Mouse (Mus musculus): Measurements from ENCODE around the gene Olfr830. TPM values are rescaled to one million over a fixed set of nuclear protein-coding genes. Genes with fewer than 3 reads are reported as not detected.
"Not testable (repeated sequence)": the region's sequence is repeated elsewhere in the genome, so short reads cannot be mapped to it uniquely, and the experiment has no call there.

The Olfr830 gene
- not detected in 2 replicates for polyA plus RNA-seq (2014; fragmentation: Nextera tagmentation; extraction: Ambion mirVana)

DNA sequence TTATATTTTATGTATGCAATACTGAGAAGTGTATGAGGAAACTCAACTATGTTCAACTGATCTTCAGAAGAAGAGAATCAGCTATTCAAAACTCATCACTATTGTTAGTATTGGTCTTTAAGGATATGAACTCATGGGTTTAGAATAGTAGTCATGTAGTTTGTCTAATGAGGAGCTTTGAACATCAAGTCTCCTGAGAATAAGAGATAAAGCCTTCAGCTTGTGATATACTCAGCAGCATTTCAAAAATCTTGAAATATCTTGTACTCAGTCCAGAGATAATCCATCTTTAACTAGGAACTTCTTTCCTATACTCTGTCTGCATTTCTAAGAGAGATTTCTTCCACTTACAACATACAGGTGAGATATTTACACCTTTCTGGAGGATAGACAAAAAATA, at the start of gene Olfr830:
TSS of gene Olfr830 (plus strand) at position 301 of the 400 bp plus-strand sequence.
- Histone ChIP-seq H3K27me3 (replicated peaks; ENCODE audit: control insufficient read depth, insufficient read depth, low read length) (no peaks in the 10 kb centered on the region), H3K4me3 (ENCODE audit: low read depth, low read length) (no peak within 1 kb of the TSS), H3K4me1 (replicated peaks; ENCODE audit: control insufficient read depth, insufficient read depth, low read length) (no peaks in the 10 kb centered on the region), H3K36me3 (ENCODE audit: control insufficient read depth, insufficient read depth, low read length) (no peaks in the 10 kb centered on the region), H3K9me3 (ENCODE audit: control insufficient read depth, low read length) (no peaks in the 10 kb centered on the region), H3K9ac (ENCODE audit: low read depth, low read length) (no peak within 1 kb of the TSS), H3K27ac (ENCODE audit: low read depth, low read length) (no peak within 1 kb of the TSS), H3K4me2 (no peak within 1 kb of the TSS)
- no peak for ATAC-seq (replicated peaks; ENCODE audit: low FRiP score)
- DNase-seq (ENCODE audit: low spot score), result no peak

DNA sequence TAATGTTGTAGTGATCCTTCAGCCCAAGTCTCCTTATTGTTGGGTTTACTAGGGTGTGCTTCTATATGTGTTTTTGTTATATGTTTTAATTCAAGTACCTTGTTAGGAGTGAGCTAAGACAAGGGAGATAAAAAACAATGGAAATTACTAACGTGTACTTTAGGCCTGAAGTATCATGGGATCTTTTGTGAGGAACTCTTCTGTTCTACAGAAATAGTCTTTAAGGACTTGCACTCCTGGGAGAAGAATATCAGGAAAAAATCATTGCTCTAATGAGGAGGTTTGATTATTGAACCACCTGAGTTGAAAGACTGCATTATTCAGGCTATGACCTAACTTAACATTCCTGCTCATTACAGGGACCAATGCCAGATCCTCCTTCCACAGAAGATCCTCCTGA, 19.9 kb upstream of the Olfr830 start, which contains the start of gene Olfr829:
TSS of gene Olfr829 (plus strand) at position 301 of the 400 bp plus-strand sequence.
- ATAC-seq (replicated peaks; ENCODE audit: low FRiP score), result no peak

DNA sequence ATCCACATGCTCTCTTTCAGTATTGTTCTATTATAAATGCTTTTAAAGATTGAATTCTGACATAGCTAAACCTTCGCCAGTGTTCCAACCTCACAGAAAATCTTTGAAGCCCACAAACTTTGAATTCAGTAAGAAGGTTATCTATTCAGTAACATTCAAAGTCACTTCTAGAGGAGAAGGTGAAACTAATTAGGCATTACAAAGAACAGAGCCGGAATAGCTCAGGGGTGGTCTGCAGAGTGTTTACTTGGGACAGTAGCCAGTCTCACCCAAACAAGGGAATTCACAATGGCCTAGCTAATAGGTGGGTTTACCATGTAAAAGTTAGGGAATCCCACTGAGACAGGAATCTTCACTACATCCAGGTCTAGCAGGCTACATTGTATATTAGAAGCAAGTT, 33.2 kb downstream of the Olfr830 start:
- H3K36me3 ChIP-seq (ENCODE audit: control insufficient read depth, insufficient read depth, low read length); H3K4me1 ChIP-seq (replicated peaks; ENCODE audit: control insufficient read depth, insufficient read depth, low read length); H3K9me3 ChIP-seq (ENCODE audit: control insufficient read depth, low read length); H3K9ac ChIP-seq (ENCODE audit: low read depth, low read length); H3K27ac ChIP-seq (ENCODE audit: low read depth, low read length); H3K27me3 ChIP-seq (replicated peaks; ENCODE audit: control insufficient read depth, insufficient read depth, low read length); ATAC-seq (replicated peaks; ENCODE audit: low FRiP score); DNase-seq (ENCODE audit: low spot score); H3K4me3 ChIP-seq (ENCODE audit: low read depth, low read length); H3K4me2 ChIP-seq: not testable (repeated sequence)
- WGBS, result 77% methylated on average over 2 of the region's 2 CpGs

More for the DNA sequence above, 19.9 kb upstream of the Olfr830 start, which contains the start of gene Olfr829:
- Histone ChIP-seq H3K27me3 (replicated peaks; ENCODE audit: control insufficient read depth, insufficient read depth, low read length) (no peaks in the 10 kb centered on the region), H3K36me3 (ENCODE audit: control insufficient read depth, insufficient read depth, low read length) (no peaks in the 10 kb centered on the region), H3K4me1 (replicated peaks; ENCODE audit: control insufficient read depth, insufficient read depth, low read length) (no peaks in the 10 kb centered on the region), H3K27ac (ENCODE audit: low read depth, low read length) (no peak within 1 kb of the TSS), H3K4me3 (ENCODE audit: low read depth, low read length) (no peak within 1 kb of the TSS), H3K9ac (ENCODE audit: low read depth, low read length) (no peak within 1 kb of the TSS), H3K9me3 (ENCODE audit: control insufficient read depth, low read length) (no peaks in the 10 kb centered on the region), H3K4me2 (no peak within 1 kb of the TSS)
- WGBS, result 70% methylated on average over 1 of the region's 1 CpGs
- DNase-seq (ENCODE audit: low spot score), result no peak

DNA sequence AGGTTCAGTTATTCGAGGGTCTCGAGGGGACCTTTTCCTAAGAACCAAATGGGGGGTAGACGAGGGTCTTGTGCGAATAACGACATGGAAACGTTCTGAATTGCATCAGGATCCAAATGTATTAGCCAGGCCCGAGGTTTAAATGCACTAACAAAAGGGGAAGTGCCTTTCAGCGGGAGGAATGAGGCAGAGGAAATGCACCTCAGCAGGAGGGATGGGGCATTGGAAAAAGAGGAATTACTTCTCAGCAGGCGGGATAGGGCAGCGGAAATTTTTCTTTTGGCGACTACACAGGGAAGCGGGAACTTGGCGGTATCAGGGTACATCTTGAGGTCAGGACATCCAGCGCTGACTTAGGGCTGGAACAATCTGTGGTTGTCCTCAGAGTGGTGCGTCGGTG, 53.4 kb downstream of the Olfr830 start:
- H3K4me1 ChIP-seq (replicated peaks; ENCODE audit: control insufficient read depth, insufficient read depth, low read length); ATAC-seq (replicated peaks; ENCODE audit: low FRiP score); H3K27me3 ChIP-seq (replicated peaks; ENCODE audit: control insufficient read depth, insufficient read depth, low read length); H3K4me3 ChIP-seq (ENCODE audit: low read depth, low read length); H3K9me3 ChIP-seq (ENCODE audit: control insufficient read depth, low read length); H3K27ac ChIP-seq (ENCODE audit: low read depth, low read length); H3K36me3 ChIP-seq (ENCODE audit: control insufficient read depth, insufficient read depth, low read length); H3K9ac ChIP-seq (ENCODE audit: low read depth, low read length); H3K4me2 ChIP-seq; DNase-seq (ENCODE audit: low spot score): not testable (repeated sequence)
- 84% methylated on average over 15 of the region's 16 CpGs for WGBS

Other genes with a start within 250 kb of the Olfr830 start
- 0.39 and 0.81 TPM in 2 replicates for gene Muc16, start 200.2 kb upstream of the Olfr830 start, polyA plus RNA-seq (2014; fragmentation: Nextera tagmentation; extraction: Ambion mirVana)
- not detected in 2 replicates for gene Olfr24, start 110.7 kb upstream of the Olfr830 start, polyA plus RNA-seq (2014; fragmentation: Nextera tagmentation; extraction: Ambion mirVana)
- not detected in 2 replicates for gene Olfr828, start 55.2 kb upstream of the Olfr830 start, polyA plus RNA-seq (2014; fragmentation: Nextera tagmentation; extraction: Ambion mirVana)
- not detected in 2 replicates for gene Olfr829, start 19.8 kb upstream of the Olfr830 start, polyA plus RNA-seq (2014; fragmentation: Nextera tagmentation; extraction: Ambion mirVana)
- gene Olfr832, start 62.4 kb downstream of the Olfr830 start, polyA plus RNA-seq (2014; fragmentation: Nextera tagmentation; extraction: Ambion mirVana), result not detected in 2 replicates
- gene Olfr834, start 113.3 kb downstream of the Olfr830 start, polyA plus RNA-seq (2014; fragmentation: Nextera tagmentation; extraction: Ambion mirVana), result not detected in 2 replicates
- gene Olfr835, start 158.0 kb downstream of the Olfr830 start, polyA plus RNA-seq (2014; fragmentation: Nextera tagmentation; extraction: Ambion mirVana), result not detected in 2 replicates
- not detected in 2 replicates for gene Olfr836, start 245.7 kb downstream of the Olfr830 start, polyA plus RNA-seq (2014; fragmentation: Nextera tagmentation; extraction: Ambion mirVana)

All from liver, embryonic 11.5 days (tissue).